Mouse (Mus musculus): Measurements from ENCODE around the gene BC048562.

GRCm38 (mm10) chr9:108469430-108469829 lies 33.1 kb downstream of the BC048562 start:
- TF ChIP-seq CTCF (IDR thresholded peaks at IDR 0.05; ENCODE audit: borderline replicate concordance, control insufficient read depth, extremely low read depth, insufficient read depth, low read length, poor library complexity) (no peak), POLR2A (IDR thresholded peaks at IDR 0.05; ENCODE audit: control insufficient read depth, extremely low read depth, insufficient read depth, low read length, poor library complexity) (no peak)

Measured in thymus, adult 2 months (tissue).